ENCODE assay signal across 29 mouse cellular contexts in the genomic region with DNA sequence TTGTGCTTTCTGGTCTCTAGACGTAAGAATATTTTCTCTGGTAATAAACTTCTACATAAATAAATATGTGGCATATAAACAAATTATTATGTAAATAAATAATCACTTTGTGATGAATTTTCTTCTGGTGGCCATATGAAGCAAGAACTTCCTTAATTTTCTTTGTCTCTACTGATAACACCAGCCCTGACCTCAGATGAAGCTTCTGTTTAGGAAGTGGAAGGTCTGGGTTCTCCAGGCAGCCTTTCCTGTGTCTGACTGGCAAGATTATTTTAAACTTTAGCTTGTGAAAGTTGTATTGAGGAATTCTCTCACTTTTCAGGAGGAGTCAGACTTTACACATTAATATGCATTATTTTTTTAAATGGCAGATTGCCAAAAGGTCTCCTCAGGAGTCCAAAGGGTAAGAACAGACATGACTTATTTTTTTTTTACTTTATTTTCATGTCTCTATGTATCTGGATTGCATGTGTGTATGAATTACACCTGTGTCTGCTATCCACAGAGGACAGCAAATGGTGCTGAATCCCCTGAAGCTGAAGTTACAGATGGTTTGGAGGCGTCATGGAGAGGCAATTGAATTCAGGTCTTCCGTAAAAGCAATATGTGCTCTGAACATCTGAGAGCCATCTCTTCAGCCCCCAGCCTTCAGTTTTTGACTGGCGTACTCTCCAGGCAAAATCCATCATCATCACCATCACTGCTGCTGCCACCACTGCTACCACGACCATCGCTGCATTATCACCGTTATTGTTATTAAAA. TPM values are rescaled to one million over a fixed set of nuclear protein-coding genes. Genes with fewer than 3 reads are reported as not detected.
DNase-seq lines count a peak whose midpoint lies in the region; ATAC-seq and TF ChIP-seq lines count a peak whose summit lies in the region.
"Had no signal": no experiment of that assay in that cellular context is flagged by ENCODE, and none has a peak within 500 bp of the region (broad histone marks: within the 10 kb centered on the region; RNA-seq: fewer than 3 reads in every experiment).

No protein-coding gene starts in this region.

- peak; percentile 19 for DNase-seq in right cerebral cortex, adult 18-20 months
- DNase-seq in right cerebral cortex, postnatal 14 days, result no peak
- DNase-seq in layer of hippocampus, adult 2 months (ENCODE audit: low spot score in 2 of 2), result peak; percentile 20 to 37
- DNase-seq in left cerebral cortex, postnatal 25 days (ENCODE audit: low spot score in 2 of 2), result peak; percentile 11 to 60
- no peak for DNase-seq in lung, adult 18-20 months
- DNase-seq in cerebellum, postnatal 25 days, result no peak
- DNase-seq in midbrain, embryonic 14.5 days, result no peak
- DNase-seq: B cell, adult 2 months; cerebellum, adult 8-10 months; gastrocnemius, postnatal 36 days; heart, postnatal 14 days; kidney, adult 2 months; kidney, postnatal 14 days; thymus, postnatal 25 days had no signal

- no peak overlapping the region for H3K4me2 ChIP-seq in midbrain, embryonic 14.5 days (ENCODE audit: low read length)
- H3K4me2 ChIP-seq: forebrain, embryonic 12.5 days; heart, embryonic 12.5 days; hindbrain, embryonic 13.5 days; limb, embryonic 15.5 days; liver, embryonic 15.5 days; midbrain, embryonic 12.5 days; neural tube, embryonic 13.5 days had no signal

- no peaks in the 10 kb centered on the region for H3K36me3 ChIP-seq in midbrain, embryonic 14.5 days (ENCODE audit: control insufficient read depth, insufficient read depth, low read length)
- H3K36me3 ChIP-seq: forebrain, embryonic 12.5 days; heart, embryonic 12.5 days; hindbrain, embryonic 13.5 days; limb, embryonic 15.5 days; liver, embryonic 15.5 days; midbrain, embryonic 12.5 days; neural tube, embryonic 13.5 days had no signal

- H3K27me3 ChIP-seq in midbrain, embryonic 14.5 days (ENCODE audit: control insufficient read depth, insufficient read depth, low read length), result no peaks in the 10 kb centered on the region
- H3K27me3 ChIP-seq: forebrain, embryonic 12.5 days; heart, embryonic 12.5 days; hindbrain, embryonic 13.5 days; limb, embryonic 15.5 days; liver, embryonic 15.5 days; midbrain, embryonic 12.5 days; neural tube, embryonic 13.5 days had no signal

- TF ChIP-seq CTCF in layer of hippocampus, adult 2 months (conservative IDR thresholded peaks at IDR 0.05), result no peak

- WGBS in midbrain, embryonic 14.5 days, result 90% methylated on average over 7 of the region's 7 CpGs

- H3K9ac ChIP-seq in midbrain, embryonic 14.5 days (replicated peaks; ENCODE audit: low read length), result no peak overlapping the region
- H3K9ac ChIP-seq: forebrain, embryonic 12.5 days; heart, embryonic 12.5 days; hindbrain, embryonic 13.5 days; limb, embryonic 15.5 days; liver, embryonic 15.5 days; midbrain, embryonic 12.5 days; neural tube, embryonic 13.5 days had no signal

- intact Hi-C loops in left cerebral cortex, postnatal 25 days (cut with DNase I), result no loop called here

- 0 out of 2 replicates have a peak overlapping the region, but pooled peaks have one; percentile 43 for H3K27ac ChIP-seq in layer of hippocampus, adult 2 months
- H3K27ac ChIP-seq in midbrain, embryonic 14.5 days (replicated peaks; ENCODE audit: low read depth, low read length), result no peak overlapping the region
- H3K27ac ChIP-seq: forebrain, embryonic 12.5 days; hindbrain, embryonic 13.5 days; left cerebral cortex, adult 2 months; limb, embryonic 15.5 days; liver, embryonic 15.5 days; midbrain, embryonic 12.5 days; neural tube, embryonic 13.5 days had no signal

- H3K4me1 ChIP-seq in midbrain, embryonic 14.5 days (ENCODE audit: control insufficient read depth, insufficient read depth, low read length), result no peaks in the 10 kb centered on the region
- H3K4me1 ChIP-seq: forebrain, embryonic 12.5 days; heart, embryonic 12.5 days; hindbrain, embryonic 13.5 days; limb, embryonic 15.5 days; liver, embryonic 15.5 days; midbrain, embryonic 12.5 days; neural tube, embryonic 13.5 days had no signal

- H3K4me3 ChIP-seq in layer of hippocampus, adult 2 months, result no peak overlapping the region
- H3K4me3 ChIP-seq in midbrain, embryonic 14.5 days (replicated peaks; ENCODE audit: low read depth, low read length), result no peak overlapping the region
- H3K4me3 ChIP-seq: forebrain, embryonic 12.5 days; heart, embryonic 12.5 days; hindbrain, embryonic 13.5 days; left cerebral cortex, adult 2 months; limb, embryonic 15.5 days; liver, embryonic 15.5 days; midbrain, embryonic 12.5 days; neural tube, embryonic 13.5 days had no signal

- H3K9me3 ChIP-seq in midbrain, embryonic 14.5 days (ENCODE audit: control insufficient read depth, low read length), result no peaks in the 10 kb centered on the region
- H3K9me3 ChIP-seq: forebrain, embryonic 12.5 days; heart, embryonic 12.5 days; hindbrain, embryonic 13.5 days; limb, embryonic 15.5 days; liver, embryonic 15.5 days; midbrain, embryonic 12.5 days; neural tube, embryonic 13.5 days had no signal

- ATAC-seq in midbrain, embryonic 14.5 days (ENCODE audit: low FRiP score, low TSS enrichment), result no peak
- ATAC-seq: inflammation-experienced regulatory T-cells, adult 6 months; lung, postnatal 0 days had no signal

RNA-seq across cellular contexts. Expression of a gene that starts 38.5 kb away (rescaled TPM):
- not detected for total RNA-seq in layer of hippocampus, adult 2 months (2021)
- total RNA-seq in left cerebral cortex, postnatal 25 days (2021), result not detected
- polyA plus RNA-seq in midbrain, embryonic 14.5 days (2014; fragmentation: Nextera tagmentation; extraction: Ambion mirVana), result not detected in 2 replicates
- total RNA-seq: adrenal gland, adult 18-20 months; gastrocnemius, postnatal 36 days; heart, postnatal 14 days; left cerebral cortex, adult 2 months had no signal
- polyA plus RNA-seq: cortical plate, adult 2 months; embryonic facial prominence, embryonic 11.5 days; forebrain, embryonic 12.5 days; heart, embryonic 12.5 days; hindbrain, embryonic 13.5 days; inflammation-experienced regulatory T-cells, adult 6 months; kidney, adult 2 months; limb, embryonic 15.5 days; liver, embryonic 15.5 days; lung, postnatal 0 days; midbrain, embryonic 12.5 days; neural tube, embryonic 13.5 days; small intestine, adult 2 months; testis, adult 2 months had no signal

Comparison
In these comparisons a context has a peak if more than half of its experiments do, and no peak if none do; other contexts are left out.
1. DNase-seq: peak in right cerebral cortex, adult 18-20 months (single experiment), layer of hippocampus, adult 2 months (2 of 2) and left cerebral cortex, postnatal 25 days (2 of 2); none in right cerebral cortex, postnatal 14 days (single experiment), lung, adult 18-20 months (0 of 2), cerebellum, postnatal 25 days (0 of 2) and midbrain, embryonic 14.5 days (single experiment).